Mouse (Mus musculus): ENCODE measurements around the gene Tnnc1.

Gene Tnnc1

GRCm38 (mm10) chr14:31213868-31214267 is 5.8 kb downstream of the Tnnc1 start:
- no peak for DNase-seq (ENCODE audit: low spot score in 2 of 2)

- no peak for DNase-seq (ENCODE audit: low spot score in 2 of 2)
Observed at GRCm38 (mm10) chr14:31214684-31215083, 6.6 kb downstream of the Tnnc1 start.

DNA sequence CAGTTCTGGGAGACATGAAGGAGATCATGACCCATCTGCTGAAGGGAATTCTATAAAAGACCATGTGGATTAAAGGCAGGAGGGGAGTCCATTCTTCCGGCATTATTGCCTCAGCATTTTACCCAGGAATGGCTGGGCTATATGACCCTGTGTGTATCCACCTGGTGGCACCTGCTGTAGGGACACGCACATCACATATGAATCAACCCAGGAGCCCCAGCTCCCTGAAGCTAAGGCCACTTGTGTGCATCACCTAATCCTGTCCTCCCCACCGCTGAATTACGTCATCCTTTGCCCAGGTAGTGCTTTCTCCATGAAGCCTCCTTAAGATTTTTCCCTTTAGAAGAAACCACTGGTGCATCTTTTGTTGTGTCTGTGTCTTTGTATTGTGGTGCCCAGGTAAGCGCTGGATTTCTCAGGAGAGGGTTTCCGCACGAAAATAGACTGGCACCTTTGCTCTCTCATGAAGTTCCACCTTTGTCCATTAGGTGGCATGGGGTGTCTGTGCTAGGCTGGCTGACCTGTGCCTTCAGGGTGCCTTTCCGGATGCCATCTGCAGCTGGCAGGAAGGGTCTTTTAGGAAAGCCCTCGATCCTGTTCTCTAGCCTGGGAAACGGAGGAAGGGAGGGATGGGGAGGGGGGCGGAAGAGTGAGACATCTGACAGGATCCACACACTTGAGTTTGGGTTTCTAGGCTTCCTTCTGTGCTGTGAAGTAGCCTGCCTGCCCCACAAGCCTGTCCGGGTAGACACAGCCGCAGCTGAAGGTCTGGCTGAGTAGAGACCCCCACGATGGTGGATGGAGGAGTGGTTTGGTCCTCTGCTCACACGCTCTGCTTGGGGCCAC is 7.3 kb downstream of the Tnnc1 start:
- DNase-seq (ENCODE audit: low spot score in 2 of 2): peak; percentile 44 to 61

GRCm38 (mm10) chr14:31216846-31217245 is 8.7 kb downstream of the Tnnc1 start, which contains the start of gene Nisch:
Gene Nisch (minus strand): TSS chr14:31216946.
- DNase-seq (ENCODE audit: low spot score in 2 of 2): no peak

DNA sequence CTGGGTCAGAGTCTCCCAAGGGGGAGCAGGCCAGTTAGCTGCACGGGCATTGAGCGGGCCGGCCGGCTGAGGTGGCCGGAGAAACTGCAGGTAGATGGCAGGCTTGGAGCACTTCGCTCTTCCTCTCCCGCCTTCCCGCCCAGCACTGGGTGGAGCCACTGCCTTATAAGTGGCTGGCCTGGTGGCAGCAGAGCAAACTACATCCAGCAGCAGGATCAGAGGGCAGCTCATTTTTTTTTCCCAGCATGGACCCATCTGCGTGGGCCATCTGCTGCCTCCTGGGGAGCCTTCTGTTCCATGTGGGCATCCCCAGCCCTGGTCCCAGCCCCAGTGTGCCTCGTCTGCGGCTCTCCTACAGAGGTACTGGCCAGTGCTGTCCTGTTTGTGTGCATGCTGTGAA is 9.6 kb downstream of the Tnnc1 start, which contains the start of gene Sema3g:
Gene Sema3g (plus strand): TSS at position 195 of the 400 bp plus-strand sequence.
- no peak for DNase-seq (ENCODE audit: low spot score in 2 of 2)

GRCm38 (mm10) chr14:31226978-31227377 is 18.9 kb downstream of the Tnnc1 start:
- DNase-seq (ENCODE audit: low spot score in 2 of 2): peak; percentile 41 to 57

DNA sequence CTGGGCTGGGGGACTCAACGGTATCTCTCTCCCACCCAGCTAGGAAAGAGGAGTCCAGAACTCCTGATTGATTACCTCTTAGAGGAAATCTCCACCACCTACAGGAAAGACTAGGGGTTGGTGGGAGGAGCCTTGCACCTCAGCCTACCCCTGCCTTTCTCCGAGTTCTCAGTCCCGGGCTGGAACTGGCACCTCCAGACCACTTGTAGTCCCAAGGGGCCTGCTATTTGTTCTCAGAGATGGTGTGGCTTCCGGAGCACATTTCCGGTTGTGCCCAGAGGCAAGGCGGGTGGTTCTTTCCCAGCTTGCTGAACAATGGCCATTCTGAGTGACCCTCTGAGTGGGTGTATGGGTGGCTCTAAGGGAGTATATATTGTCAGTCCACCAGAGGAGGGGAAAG is 20.1 kb downstream of the Tnnc1 start:
- no peak for DNase-seq (ENCODE audit: low spot score in 2 of 2)

DNA sequence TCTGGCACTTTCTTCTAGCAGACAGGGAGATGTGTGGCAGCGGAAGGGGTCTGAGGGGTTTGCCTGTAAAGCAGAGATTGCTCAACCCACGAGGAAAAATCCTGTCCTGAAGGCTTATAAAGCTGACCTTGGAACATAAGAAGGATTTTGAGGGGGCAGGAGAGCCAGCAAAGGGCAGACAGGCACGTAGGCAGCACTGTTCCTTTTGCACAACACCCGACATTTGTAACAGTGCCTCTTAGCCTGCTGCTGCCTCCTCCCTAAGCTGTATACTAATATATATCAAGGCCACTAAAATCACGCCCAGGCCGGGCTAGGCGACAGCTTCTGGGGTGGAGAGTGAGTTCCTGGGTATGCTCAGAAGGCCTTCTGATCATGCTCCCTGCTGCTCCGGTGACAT is 22.3 kb downstream of the Tnnc1 start:
- DNase-seq (ENCODE audit: low spot score in 2 of 2): no peak

- DNase-seq (ENCODE audit: low spot score in 2 of 2): no peak
Observed at GRCm38 (mm10) chr14:31232404-31233069, 24.4 kb downstream of the Tnnc1 start.

GRCm38 (mm10) chr14:31233070-31233995 is 25.2 kb downstream of the Tnnc1 start:
- no peak for DNase-seq (ENCODE audit: low spot score in 2 of 2)

GRCm38 (mm10) chr14:31233996-31234591 is 26.0 kb downstream of the Tnnc1 start:
- peak; percentile 83 to 87 for DNase-seq (ENCODE audit: low spot score in 2 of 2)

- DNase-seq (ENCODE audit: low spot score in 2 of 2): no peak
Observed at GRCm38 (mm10) chr14:31237101-31237882, 29.2 kb downstream of the Tnnc1 start.

- no peak for DNase-seq (ENCODE audit: low spot score in 2 of 2)
Observed at GRCm38 (mm10) chr14:31240528-31240927, 32.4 kb downstream of the Tnnc1 start.

DNA sequence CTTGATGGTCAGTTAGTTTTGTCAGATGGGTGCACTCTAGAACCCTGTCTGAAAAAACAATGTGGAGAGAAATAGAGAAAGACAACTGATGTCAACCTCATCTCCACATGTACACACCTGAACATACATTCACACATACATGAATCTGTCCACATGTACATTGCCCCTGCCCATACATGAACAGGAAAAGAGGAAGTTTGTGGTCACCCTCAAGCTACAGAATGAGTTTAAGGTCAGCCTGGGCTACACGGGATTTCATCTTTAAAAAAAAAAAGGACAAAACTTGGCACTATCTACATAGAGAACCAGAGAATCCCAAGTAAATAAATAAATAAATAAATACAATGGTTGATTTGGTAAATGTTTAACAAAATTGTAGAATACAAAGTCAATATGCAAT is 36.7 kb downstream of the Tnnc1 start:
- no peak for DNase-seq (ENCODE audit: low spot score in 2 of 2)

DNA sequence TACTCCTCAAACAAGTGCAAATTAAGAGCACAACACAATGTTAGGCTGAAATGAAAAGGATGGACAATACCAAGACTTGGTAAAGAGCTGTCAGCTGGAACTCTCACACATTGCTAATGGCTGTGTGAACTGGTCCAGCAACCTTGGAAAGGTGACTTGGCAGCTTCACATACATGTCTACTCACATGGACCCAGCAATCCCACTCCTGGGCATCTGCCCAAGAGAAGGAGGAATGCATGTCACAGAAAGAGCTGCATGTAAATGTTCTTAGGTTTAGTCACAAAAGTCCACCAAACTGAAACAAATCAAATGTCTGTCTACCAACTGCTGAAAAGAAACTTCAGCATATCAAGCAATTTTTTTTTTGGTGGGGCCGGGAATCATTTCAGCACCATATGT is 37.8 kb downstream of the Tnnc1 start:
- no peak for DNase-seq (ENCODE audit: low spot score in 2 of 2)

DNA sequence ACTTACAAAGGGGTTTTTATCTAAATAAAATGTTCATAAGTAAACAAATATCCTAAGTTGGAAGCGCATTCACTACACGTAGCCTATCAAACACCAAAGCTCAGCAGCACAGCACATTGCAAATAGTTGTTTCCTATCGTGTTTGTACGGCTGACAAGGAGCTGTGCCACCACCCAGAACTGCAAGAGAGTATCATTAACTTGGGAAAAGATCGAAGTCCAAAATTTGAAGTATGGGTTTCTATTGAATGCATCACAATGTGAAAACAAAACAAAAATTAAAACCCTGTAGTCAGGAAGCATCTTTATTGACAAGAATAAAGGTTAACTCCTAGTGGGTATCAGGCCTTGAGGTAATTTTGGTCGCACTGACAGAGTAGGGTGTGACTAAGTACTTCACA is 40.3 kb downstream of the Tnnc1 start:
- no peak for DNase-seq (ENCODE audit: low spot score in 2 of 2)

- no peak for DNase-seq (ENCODE audit: low spot score in 2 of 2)
Observed at GRCm38 (mm10) chr14:31250222-31251083, 42.3 kb downstream of the Tnnc1 start.

- peak; percentile 97 for DNase-seq (ENCODE audit: low spot score in 2 of 2)
Observed at GRCm38 (mm10) chr14:31251084-31251604, 43.0 kb downstream of the Tnnc1 start, which contains the start of the genes Phf7 and Bap1. Gene Phf7 (minus strand): TSS chr14:31251317. Gene Bap1 (plus strand): TSS chr14:31251450.

GRCm38 (mm10) chr14:31251626-31252025 is 43.5 kb downstream of the Tnnc1 start:
- no peak for DNase-seq (ENCODE audit: low spot score in 2 of 2)
